Mouse (Mus musculus) thymus, adult 2 months (tissue): Measurements from ENCODE around the gene Ccpg1os.

Experiments used
- CTCF ChIP-seq: fragments of 200-500 bp; IDR thresholded peaks from 2 replicates; pipeline ENCODE4 v1.5.1; 2012; ENCODE audit warnings: mild to moderate bottlenecking, control low read depth, low read length, moderate library complexity, borderline replicate concordance; ENCODE audit not compliant: control insufficient read depth, poor library complexity, insufficient read depth; ENCODE audit errors: extremely low read depth
- POLR2A ChIP-seq: fragments of 200-500 bp; IDR thresholded peaks from 2 replicates; pipeline ENCODE4 v1.6.1; 2012; ENCODE audit warnings: mild to moderate bottlenecking, low read length, control low read depth, moderate library complexity; ENCODE audit not compliant: control insufficient read depth, poor library complexity, insufficient read depth; ENCODE audit errors: extremely low read depth

- no peak for TF ChIP-seq POLR2A
- TF ChIP-seq CTCF = no peak
Measured at GRCm38 (mm10) chr9:72943424-72943823, 41.8 kb downstream of the Ccpg1os start.
